Mouse (Mus musculus) liver, postnatal 0 days (tissue): Measurements from ENCODE around the gene Sgk1.

Experiments
- CTCF ChIP-seq: sonication (generic); IDR thresholded peaks from 2 replicates; pipeline ENCODE4 v1.5.1; 2016; ENCODE audit warnings: antibody characterized with exemption, low read depth
- EP300 ChIP-seq: IDR thresholded peaks from 2 replicates; pipeline ENCODE4 v1.6.1; 2016; ENCODE audit warnings: antibody characterized with exemption, low read depth, mild to moderate bottlenecking

DNA sequence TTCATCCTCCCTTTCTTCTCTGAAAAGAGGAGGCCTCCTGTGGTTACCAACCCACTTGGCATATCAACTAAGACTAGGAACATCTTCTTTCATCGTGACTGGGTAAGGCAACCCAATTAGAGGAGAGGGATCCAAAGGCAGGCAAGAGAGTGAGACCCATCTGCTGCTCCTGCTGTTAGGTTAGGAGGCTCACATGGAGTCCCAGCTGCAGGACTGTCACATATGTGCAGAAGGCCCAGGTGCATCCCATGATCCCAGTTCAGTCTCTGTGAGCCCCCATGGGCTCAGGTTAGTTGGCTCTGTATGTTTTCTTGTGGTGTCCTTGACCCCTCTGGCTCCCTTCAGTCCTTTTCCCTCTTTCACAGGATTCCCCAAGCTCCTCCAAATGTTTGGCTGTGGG is 32.8 kb downstream of the Sgk1 start:
- TF ChIP-seq EP300 (no peak), CTCF (no peak)
